Mouse (Mus musculus): ENCODE measurements at regions not wholly inside any gene's neighbourhood (a gene's known extent, or its start where the extent isn't known, plus 50 kb on each side); places are given as distances from the start of the nearest gene placed in this dataset.

GRCm38 (mm10) chr7:55710872-55711558 is 57.0 kb upstream of the Siglech start:
- no peak overlapping the region for H3K9ac ChIP-seq (ENCODE audit: low read depth, low read length, severe bottlenecking)
- ATAC-seq (ENCODE audit: low FRiP score, low read depth) (peak; percentile 88), DNase-seq (ENCODE audit: low spot score) (peak; percentile 74)
- no peaks in the 10 kb centered on the region for H3K9me3 ChIP-seq (ENCODE audit: control insufficient read depth, low read length)
- H3K27ac ChIP-seq (replicated peaks; ENCODE audit: low read depth, low read length) = no peak overlapping the region
- H3K36me3 ChIP-seq (ENCODE audit: control insufficient read depth, insufficient read depth, low read length) = no peaks in the 10 kb centered on the region
- TF ChIP-seq POLR2A (IDR thresholded peaks at IDR 0.05; ENCODE audit: borderline replicate concordance, extremely low read depth, insufficient read depth, insufficient read length) = no peak
- WGBS = 5% methylated on average over 11 of the region's 11 CpGs
- no peak overlapping the region for H3K4me3 ChIP-seq (replicated peaks; ENCODE audit: low read length)
- no peaks in the 10 kb centered on the region for H3K27me3 ChIP-seq (ENCODE audit: control insufficient read depth, insufficient read depth, low read length)
- no peaks in the 10 kb centered on the region for H3K4me1 ChIP-seq (ENCODE audit: control insufficient read depth, insufficient read depth, low read length)
- H3K4me2 ChIP-seq (replicated peaks; ENCODE audit: low read depth, low read length, severe bottlenecking) = no peak overlapping the region

Data from limb, embryonic 14.5 days (tissue).